Mouse (Mus musculus) C2C12 (cell line): ENCODE measurements around the gene Nr2c2ap. TPM values are rescaled to one million over a fixed set of nuclear protein-coding genes. Genes with fewer than 3 reads are reported as not detected.

Source experiments
- H3K27me3 ChIP-seq: one replicate; pipeline ENCODE4 v1.6.1; 2011; ENCODE audit not compliant: control insufficient read depth, insufficient read depth, insufficient read length
- H3K36me3 ChIP-seq: one replicate; pipeline ENCODE4 v1.6.1; 2011; ENCODE audit not compliant: control insufficient read depth, insufficient read depth
- H3K4me3 ChIP-seq: one replicate; pipeline ENCODE4 v1.5.1; 2011; ENCODE audit warnings: mild to moderate bottlenecking, control low read depth; ENCODE audit not compliant: poor library complexity, insufficient read depth, severe bottlenecking
- H3K79me2 ChIP-seq: one replicate; pipeline ENCODE4 v1.6.1; 2011; ENCODE audit not compliant: control insufficient read depth, insufficient read depth
- H3K79me3 ChIP-seq: one replicate; pipeline ENCODE4 v1.6.1; 2011; ENCODE audit warnings: low read depth, control low read depth
- H3ac ChIP-seq: one replicate; pipeline ENCODE3; 2011; ENCODE audit warnings: low read depth; ENCODE audit not compliant: control insufficient read depth, insufficient read length
- CEBPB ChIP-seq: IDR thresholded peaks from one replicate; pipeline ENCODE4 v1.6.1; 2011; ENCODE audit warnings: low read depth, mild to moderate bottlenecking, control low read depth, moderate library complexity
- CTCF ChIP-seq: IDR thresholded peaks from one replicate; pipeline ENCODE4 v1.5.1; 2011; ENCODE audit not compliant: control insufficient read depth, insufficient read depth, insufficient read length
- FOSL1 ChIP-seq: IDR thresholded peaks from one replicate; pipeline ENCODE4 v1.8.0; 2011; ENCODE audit warnings: mild to moderate bottlenecking, low read length; ENCODE audit not compliant: poor library complexity, insufficient read depth, severe bottlenecking
- MAX ChIP-seq: IDR thresholded peaks from one replicate; pipeline ENCODE4 v1.6.1; 2011; ENCODE audit warnings: mild to moderate bottlenecking, control low read depth
- MYOD1 ChIP-seq: IDR thresholded peaks from one replicate; pipeline ENCODE4 v1.6.1; 2011; ENCODE audit warnings: low read depth; ENCODE audit not compliant: control insufficient read depth, insufficient read length
- MYOG ChIP-seq: IDR thresholded peaks from one replicate; pipeline ENCODE4 v1.6.1; 2011; ENCODE audit not compliant: control insufficient read depth, insufficient read length; ENCODE audit errors: extremely low read depth
- USF1 ChIP-seq: IDR thresholded peaks from one replicate; pipeline ENCODE4 v1.6.1; 2011; ENCODE audit warnings: low read depth, mild to moderate bottlenecking, control low read depth, moderate library complexity
- polyA plus RNA-seq: library from polyadenylated mRNA; unstranded; fragments of >200 nt; fragmentation: generic; extraction: Trizol; gene quantifications from one replicate; pipeline ENCODE4 v1.2.1, GENCODE M21; 2012; ENCODE audit warnings: missing spikeins

Gene Nr2c2ap
- polyA plus RNA-seq, 1 experiment: 37.3 TPM

DNA sequence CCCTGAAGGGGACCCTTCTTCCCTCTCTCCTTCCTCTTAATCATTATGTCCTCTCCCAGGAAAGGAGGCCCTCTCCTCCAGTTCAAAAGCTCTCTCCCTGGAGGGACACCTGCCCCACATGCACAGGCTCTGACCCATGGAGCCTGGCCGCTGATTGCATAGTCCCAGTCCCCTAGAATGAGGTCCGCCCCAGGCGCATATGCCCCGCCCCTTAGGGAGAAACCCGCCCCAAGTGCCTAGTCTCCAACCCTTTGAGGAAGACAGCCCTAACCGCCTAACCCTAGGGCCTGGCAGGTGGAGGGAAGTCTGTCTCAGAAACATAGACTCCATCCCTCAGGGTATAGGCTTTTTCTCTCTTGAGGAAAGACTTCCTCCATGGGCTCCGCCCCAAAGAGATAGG lies 43.9 kb upstream of the Nr2c2ap start:
- H3K27me3 ChIP-seq: peaks cover 59% of the 10 kb centered on the region
- no peaks in the 10 kb centered on the region for H3K79me2 ChIP-seq
- no peak overlapping the region for H3K4me3 ChIP-seq
- no peak overlapping the region for H3ac ChIP-seq
- H3K79me3 ChIP-seq: no peaks in the 10 kb centered on the region
- TF ChIP-seq MYOD1 (no peak), FOSL1 (no peak), USF1 (no peak)
- H3K36me3 ChIP-seq: no peaks in the 10 kb centered on the region

DNA sequence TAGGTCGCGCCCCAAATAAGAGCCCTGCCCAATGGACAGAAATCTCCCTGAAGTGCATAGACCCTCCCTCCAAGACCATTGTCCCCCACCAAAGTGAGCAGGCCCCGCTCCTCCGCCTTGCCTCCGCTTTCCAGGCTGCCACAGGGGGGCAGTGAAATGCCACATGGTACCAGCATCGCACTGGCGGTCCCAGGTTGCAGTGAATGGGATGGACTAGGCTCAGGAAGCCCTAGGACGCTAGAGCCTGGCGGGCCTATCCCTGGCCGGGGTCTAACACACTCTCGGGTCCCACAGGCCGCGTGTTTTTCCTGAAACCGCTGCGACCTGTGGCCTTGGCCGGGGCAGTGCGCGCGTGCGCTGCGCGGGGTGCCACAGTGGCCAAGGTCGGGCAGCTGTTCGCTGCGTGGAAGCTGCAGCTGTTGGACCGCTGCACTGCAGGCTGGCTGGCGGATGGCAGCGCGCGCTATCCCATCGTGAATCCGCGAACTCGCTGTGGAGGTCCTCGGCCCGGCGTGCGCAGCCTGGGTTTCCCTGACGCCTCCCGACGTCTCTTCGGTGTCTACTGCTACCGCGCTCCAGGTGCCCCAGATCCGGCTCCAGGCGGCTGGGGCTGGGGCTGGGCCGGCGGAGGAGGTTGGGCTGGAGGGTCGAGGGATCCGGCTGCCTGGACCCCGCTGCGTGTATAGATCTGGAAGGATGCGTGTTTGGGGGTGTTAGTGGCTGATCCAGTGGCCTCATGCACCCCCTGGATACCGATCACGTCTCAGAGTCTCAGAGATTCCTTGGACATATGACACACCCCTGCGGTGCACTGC lies 43.1 kb upstream of the Nr2c2ap start:
- Histone ChIP-seq H3K36me3 (no peaks in the 10 kb centered on the region), H3ac (no peak overlapping the region), H3K79me3 (no peaks in the 10 kb centered on the region), H3K79me2 (no peaks in the 10 kb centered on the region), H3K4me3 (no peak overlapping the region), H3K27me3 (peaks cover 59% of the 10 kb centered on the region)
- TF ChIP-seq MYOG: no peak
- peak; percentile 39 for TF ChIP-seq CTCF

DNA sequence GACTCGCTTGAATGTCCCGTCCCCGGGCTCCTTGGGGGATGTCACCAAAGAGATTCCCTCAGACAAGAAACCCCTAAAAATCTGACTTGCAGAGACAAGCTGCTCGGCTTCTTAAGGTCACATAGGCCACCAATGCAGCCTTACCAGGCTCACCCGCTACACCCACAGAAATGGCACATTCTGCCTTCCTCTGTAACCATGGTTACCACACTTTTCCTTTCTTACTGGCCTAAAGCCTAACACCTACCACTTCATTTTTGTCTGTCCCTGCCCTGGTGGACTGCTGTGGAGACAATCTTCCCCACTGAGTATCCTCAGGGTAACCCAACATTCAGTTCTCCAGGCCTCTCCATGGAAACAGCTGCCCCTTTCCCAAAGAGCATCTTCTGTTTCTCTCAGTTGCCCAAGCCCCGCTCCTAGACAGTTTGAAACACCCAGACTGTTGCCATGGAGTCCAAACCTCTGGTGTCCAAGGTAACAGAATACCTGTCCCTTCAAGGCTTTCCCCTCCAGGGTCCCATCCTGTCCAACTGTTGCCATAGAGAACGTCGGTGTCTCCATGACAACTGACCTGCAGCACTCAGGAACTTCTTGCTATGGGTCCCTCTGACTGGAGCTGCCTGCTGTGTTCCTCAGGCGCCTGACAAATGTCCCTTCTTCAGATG lies 41.7 kb upstream of the Nr2c2ap start:
- H3K79me2 ChIP-seq: no peaks in the 10 kb centered on the region
- peaks cover 52% of the 10 kb centered on the region for H3K27me3 ChIP-seq
- H3K79me3 ChIP-seq: no peaks in the 10 kb centered on the region
- no peak overlapping the region for H3ac ChIP-seq
- no peaks in the 10 kb centered on the region for H3K36me3 ChIP-seq
- no peak for TF ChIP-seq MYOG
- no peak overlapping the region for H3K4me3 ChIP-seq

DNA sequence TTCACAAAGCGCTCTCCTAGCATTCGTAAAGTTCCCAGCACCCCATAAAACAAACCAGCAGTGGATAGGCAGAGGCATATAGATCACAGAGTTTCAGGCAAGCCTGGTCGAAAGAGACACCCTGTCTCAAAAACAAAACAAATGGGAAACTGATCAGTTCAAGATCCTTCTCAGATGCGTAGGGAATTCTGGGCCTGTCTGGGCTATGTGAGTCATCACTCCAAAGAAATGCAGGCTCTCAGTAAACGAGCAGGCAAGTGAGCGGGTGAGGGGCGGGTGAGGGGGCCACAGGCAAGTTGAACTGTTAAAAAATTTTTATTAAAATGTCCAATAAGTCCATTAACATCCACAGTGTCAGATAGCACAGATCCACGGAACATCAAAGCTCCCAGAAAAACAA lies 38.3 kb upstream of the Nr2c2ap start:
- peaks cover 47% of the 10 kb centered on the region for H3K27me3 ChIP-seq

DNA sequence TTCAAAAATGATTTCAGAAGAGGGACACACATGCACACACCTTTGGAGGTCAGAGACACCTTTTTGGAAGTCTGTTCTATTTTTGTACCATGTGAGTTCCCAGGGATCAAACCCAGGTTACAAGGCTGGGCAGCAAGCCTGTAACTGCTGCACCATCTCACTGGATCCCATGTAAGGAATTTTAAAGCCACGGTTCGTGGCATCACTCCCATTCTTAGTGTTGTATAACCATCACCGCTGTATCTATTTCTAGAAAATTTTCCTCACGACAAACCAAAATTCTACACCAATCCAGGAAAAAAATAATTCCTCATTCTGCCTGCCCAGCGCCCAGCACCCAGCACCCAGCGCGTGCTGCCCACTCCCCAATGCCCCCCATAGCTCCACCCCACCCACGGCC lies 31.9 kb upstream of the Nr2c2ap start:
- Histone ChIP-seq H3K4me3 (no peak overlapping the region), H3ac (no peak overlapping the region), H3K79me3 (no peaks in the 10 kb centered on the region), H3K79me2 (no peaks in the 10 kb centered on the region), H3K36me3 (no peaks in the 10 kb centered on the region), H3K27me3 (peaks cover 40% of the 10 kb centered on the region)
- no peak for TF ChIP-seq MYOG
- no peak for TF ChIP-seq MAX
- no peak for TF ChIP-seq MYOD1
- TF ChIP-seq CTCF: no peak
- no peak for TF ChIP-seq CEBPB
- no peak for TF ChIP-seq USF1

More for the DNA sequence above, 38.3 kb upstream of the Nr2c2ap start:
- no peak overlapping the region for H3K4me3 ChIP-seq
- H3ac ChIP-seq: no peak overlapping the region
- TF ChIP-seq USF1: no peak
- no peak for TF ChIP-seq MYOD1
- TF ChIP-seq CEBPB: no peak
- TF ChIP-seq FOSL1: no peak
- TF ChIP-seq MAX: no peak
- no peak for TF ChIP-seq CTCF
- TF ChIP-seq MYOG: no peak
- no peaks in the 10 kb centered on the region for H3K79me3 ChIP-seq
- no peaks in the 10 kb centered on the region for H3K79me2 ChIP-seq
- H3K36me3 ChIP-seq: no peaks in the 10 kb centered on the region

DNA sequence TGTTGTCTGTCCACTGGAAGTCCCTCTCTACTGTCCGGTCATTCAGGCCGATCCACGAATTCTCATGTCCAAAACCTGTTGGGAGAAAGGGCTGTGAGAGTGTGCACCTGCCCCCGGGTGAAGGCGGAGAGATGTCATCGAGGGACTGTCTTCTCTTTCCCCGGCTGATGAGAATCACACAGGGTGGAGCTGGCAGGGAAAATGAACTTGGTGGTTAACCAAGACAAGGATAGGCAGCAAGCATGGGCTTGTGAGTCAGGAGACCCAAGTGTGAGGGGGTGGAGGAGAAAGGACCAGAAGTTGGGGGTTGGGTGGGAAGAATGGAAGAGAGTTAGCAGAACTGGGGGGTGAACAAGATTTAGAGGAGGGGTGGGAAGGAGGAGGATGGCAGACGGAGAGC lies 30.9 kb upstream of the Nr2c2ap start:
- Histone ChIP-seq H3K27me3 (peaks cover 36% of the 10 kb centered on the region), H3ac (no peak overlapping the region), H3K79me2 (no peaks in the 10 kb centered on the region), H3K79me3 (no peaks in the 10 kb centered on the region), H3K4me3 (no peak overlapping the region), H3K36me3 (no peaks in the 10 kb centered on the region)
- no peak for TF ChIP-seq CTCF
- TF ChIP-seq MYOD1: no peak
